Mouse (Mus musculus) liver, adult 2 months (tissue): ENCODE data around the gene Emsy.

Experiments used
- CTCF ChIP-seq: fragments of 200-500 bp; IDR thresholded peaks from 2 replicates; pipeline ENCODE4 v1.5.1; 2011; ENCODE audit warnings: low read depth, low read length, control low read depth
- POLR2A ChIP-seq: fragments of 200-500 bp; IDR thresholded peaks from 2 replicates; pipeline ENCODE4 v1.6.1; 2011; ENCODE audit warnings: low read length, control low read depth; ENCODE audit not compliant: insufficient read depth; ENCODE audit errors: extremely low read depth

DNA sequence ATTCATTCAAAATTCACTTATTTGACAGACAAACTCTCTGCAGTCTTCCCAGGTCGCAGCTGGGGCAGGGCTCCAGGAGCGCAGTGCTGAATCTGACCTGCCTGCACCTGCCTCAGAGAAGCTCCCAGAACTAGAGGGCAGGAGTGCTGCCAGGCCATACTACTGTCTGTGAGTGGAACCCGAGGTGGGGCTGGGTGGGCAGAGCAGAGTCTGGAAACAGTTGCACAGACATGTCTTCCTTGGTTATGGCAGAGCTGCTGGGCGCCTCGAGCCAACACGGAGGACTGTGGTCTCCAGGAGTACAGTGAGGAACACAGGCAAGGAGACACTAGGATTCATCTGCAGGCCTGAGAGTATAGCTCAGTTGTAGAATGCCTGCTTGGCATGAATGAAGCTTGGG, 92.6 kb downstream of the Emsy start:
- TF ChIP-seq CTCF = no peak
- no peak for TF ChIP-seq POLR2A
